Mouse (Mus musculus) T-helper 1 cell (primary cell): Measurements from ENCODE around the gene Fbh1.
"Not testable (repeated sequence)": the region's sequence is repeated elsewhere in the genome, so short reads cannot be mapped to it uniquely, and the experiment has no call there.

Source experiments
- in situ Hi-C: fragments of 300-600 bp; cut with MboI, MseI; formaldehyde crosslinking; loops from one replicate; pipeline ENCODE4 v1.15.1; 2025; ENCODE audit warnings: high pct_unique_total_duplicates

Gene Fbh1

DNA sequence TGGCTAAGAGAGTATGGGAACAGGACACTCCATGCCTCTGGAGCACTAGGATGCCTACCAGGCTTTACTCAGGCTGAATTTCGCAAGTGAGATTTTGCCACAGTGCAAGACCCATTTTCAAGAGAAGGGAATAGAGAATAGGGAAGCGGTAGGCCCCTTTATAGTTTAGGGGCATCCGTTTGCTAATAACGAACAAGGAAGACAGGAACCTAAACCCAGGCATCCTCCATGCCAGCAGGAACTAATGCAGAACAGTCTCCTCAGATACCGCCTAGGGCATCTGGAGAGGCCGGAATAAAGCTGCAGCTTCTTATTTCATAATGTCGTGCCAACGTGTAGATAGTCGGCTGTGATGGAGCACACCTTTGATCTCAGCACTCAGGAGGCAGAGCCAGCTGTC is 54.8 kb downstream of the Fbh1 start:
- in situ Hi-C loops: no loop called here

GRCm38 (mm10) chr2:11718573-11718972 is 58.8 kb downstream of the Fbh1 start:
- in situ Hi-C loops: no loop called here

DNA sequence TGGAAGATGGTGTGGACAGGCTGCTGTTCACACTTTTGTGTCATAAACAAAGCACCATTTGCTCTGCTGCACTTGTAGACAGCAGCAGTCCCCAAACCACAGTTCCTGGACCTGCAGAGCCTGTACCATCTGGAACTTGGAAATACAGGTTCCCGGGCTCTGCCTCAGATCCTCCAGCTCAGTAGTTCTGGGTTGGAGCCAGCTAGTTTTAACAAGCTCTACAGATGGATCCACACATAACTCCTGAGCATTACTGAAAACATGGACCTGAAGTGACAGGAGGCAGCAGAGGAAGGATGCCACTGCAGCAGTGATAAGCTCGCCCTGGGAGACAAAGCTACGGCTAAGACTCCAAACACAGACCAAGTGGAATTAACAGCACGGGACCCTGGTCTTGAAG is 62.8 kb downstream of the Fbh1 start:
- in situ Hi-C loops: no loop called here

DNA sequence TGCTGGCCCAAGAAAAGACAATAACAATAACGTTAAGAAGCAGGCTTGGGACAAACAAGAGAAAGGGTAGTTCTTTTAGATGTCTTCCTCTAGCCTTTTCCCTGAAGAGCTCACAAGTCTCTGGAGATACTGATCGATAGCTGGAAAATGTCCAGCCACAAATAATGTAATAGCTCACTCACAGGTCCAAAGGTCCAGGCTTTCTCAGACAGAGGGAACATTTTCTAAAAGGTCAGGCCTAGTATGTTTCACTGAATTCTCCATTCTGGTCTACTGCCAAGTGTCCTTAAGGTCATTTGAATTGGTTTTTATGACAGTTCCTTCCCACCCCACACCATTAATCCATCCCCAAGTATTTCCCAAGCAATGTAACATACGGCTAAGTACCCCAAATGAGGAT is 64.4 kb downstream of the Fbh1 start:
- in situ Hi-C loops: no loop called here

- in situ Hi-C loops: no loop called here
Observed at GRCm38 (mm10) chr2:11712483-11712990, 64.8 kb downstream of the Fbh1 start.

DNA sequence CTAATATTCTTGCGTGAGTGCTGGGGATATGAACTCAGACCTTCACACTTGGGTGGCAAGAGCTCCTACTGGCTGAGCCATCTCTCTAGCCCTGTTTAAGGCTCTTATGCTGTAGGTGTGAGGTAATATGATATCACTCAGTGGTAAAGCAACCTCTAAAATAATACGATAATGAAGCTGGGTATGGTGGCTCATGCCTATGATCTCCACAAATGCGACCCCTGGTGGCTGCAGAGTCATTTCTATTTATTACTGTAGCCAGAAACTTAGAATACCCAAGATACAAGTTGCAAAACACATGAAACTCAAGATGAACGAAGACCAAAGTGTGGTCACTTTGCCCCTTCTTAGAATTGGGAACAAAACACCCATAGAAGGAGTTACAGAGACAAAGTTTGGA is 67.3 kb downstream of the Fbh1 start:
- in situ Hi-C loops: not testable (repeated sequence)

GRCm38 (mm10) chr2:11708538-11708937 is 68.8 kb downstream of the Fbh1 start:
- in situ Hi-C loops: loop anchor here (10.0 kb wide), 1 partner anchor 1566 kb away; the partner anchor contains the start of gene Rsu1

DNA sequence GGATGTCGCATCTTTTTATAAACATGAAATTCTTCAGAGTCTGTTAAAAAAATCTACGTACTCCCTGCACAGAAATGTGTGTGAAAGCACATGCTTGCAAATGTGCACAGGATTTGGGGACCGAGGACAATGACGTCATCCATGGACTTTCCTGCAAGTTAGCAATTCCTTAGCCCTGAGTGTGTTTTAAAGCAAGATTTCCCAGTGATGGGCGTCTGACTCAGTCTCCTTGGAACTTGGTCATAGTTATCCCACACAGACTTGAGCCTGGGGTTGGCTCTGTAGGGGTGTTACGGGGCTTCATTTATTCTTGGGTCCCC is 70.7 kb downstream of the Fbh1 start:
- in situ Hi-C loops: loop anchor here (10.0 kb wide), 1 partner anchor 1568 kb away; the partner anchor contains the start of gene Rsu1

DNA sequence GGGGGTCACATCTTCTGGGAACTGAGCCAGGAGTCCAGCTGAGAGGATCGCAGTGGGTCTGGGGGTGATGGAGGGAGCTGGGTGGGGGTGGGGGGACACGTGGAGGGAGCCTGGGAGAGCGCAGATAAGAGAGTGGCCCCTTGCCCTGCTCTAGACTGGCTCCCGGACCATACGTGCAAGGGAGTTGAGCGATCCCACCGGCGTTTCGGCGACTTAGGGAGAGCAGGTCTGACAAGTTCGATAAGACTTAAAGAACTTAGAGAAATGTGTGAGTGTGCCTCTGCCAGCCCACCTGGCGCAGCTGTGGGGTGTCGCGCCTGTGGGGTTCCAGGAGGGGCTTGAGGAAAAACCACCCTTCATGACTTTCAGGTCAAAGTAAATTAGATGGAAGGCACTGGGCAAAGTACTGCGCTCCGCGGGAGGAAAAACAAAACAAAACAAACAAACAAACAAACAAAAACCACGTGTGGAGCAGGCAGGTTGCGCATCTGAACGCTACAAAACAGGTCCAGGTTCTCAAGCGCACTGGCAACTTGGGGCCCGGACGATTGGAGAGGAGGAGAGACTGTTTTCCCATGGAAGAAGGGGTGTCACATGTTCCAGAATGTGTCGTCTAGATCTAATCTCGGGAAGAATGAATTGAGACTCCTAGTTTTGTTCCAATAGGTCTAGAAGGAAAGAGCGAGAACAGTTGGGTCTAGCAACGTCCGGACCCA is 71.2 kb downstream of the Fbh1 start:
- in situ Hi-C loops: loop anchor here (10.0 kb wide), 1 partner anchor 1569 kb away; the partner anchor contains the start of gene Rsu1

DNA sequence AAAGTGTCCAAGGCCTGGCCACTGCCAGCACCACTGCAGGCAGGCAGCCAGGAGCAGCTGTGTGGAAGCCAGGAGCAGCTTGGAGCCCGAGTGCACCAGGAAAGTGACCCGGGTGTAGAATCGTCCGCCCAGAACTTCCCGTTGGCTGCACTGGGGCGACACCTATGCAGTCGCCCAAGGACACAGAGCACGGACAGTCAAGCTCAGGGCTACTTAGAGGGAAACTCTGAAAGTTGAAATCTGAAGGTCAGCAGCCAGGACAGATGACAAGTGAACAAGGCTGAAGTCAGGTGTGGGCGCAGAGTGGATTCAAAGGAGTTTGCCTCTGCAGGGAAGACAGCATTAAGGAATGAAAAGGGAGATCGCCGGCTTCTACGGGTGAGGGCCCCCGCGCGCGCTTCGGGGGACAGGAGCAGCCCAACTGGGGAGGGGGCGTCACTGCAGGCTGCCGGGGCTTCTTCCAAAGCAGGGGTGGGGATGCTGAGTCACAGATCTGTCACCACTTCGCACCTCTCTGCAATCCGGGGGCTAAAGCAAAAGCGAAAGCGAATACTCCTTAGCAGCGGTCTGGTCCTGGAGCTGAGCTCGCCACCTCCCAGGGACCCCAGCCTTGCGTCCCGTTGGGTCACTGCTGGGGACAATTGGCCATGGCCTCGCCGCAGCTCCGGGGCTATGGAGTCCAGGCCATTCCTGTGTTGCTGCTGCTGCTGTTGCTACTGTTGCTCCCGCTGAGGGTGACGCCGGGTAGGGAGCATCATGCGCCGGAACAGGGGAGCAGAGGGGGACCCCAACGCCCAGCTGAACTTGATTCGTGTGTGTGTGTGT is 72.0 kb downstream of the Fbh1 start, which contains the start of gene Il15ra:
Gene Il15ra, plus strand, starts transcription at position 90 of the 825 bp plus-strand sequence.
- in situ Hi-C loops: loop anchor here (10.0 kb wide), 1 partner anchor 1569 kb away; the partner anchor contains the start of gene Rsu1

DNA sequence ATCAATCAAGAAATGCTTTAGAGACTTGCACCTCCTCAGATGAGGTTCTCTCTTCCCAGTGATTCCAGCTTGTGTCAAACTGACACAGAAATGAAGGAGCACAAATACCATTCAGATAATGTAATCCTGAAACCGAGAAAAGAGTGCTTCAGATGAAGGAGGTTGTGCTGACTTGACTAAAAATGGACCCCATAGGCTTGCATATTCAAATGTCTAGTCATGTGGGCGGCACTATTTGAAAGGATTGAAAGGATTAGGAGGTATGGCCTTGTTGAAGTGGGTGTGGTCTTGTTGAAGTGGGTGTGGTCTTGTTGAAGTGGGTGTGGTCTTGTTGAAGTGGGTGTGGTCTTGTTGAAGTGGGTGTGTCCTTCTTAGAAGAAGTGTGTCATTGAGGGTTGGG is 77.5 kb downstream of the Fbh1 start:
- in situ Hi-C loops: loop anchor here (10.0 kb wide), 1 partner anchor 1575 kb away; the partner anchor contains the start of gene Rsu1

DNA sequence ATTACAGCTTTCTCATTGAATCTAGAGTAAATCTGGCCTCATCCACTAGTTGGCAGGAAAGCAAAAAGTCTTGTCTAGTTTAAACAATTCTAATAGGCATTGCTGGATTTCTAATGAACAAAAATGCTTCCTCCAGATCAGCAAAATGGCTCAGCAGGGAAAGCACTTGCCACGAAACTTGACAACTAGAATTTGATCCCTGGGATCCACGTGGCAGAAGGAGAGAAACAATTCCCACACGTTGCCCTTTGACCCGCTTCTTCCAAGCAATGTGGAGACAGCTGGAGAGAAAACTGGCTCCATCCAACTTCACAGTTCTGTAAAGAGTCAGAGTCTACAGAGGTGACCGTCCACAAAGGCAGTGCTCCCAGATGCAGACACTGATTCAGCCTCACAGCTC is 78.4 kb downstream of the Fbh1 start:
- in situ Hi-C loops: no loop called here

- in situ Hi-C loops: no loop called here
Observed at GRCm38 (mm10) chr2:11695867-11696266, 81.5 kb downstream of the Fbh1 start.

GRCm38 (mm10) chr2:11694104-11694503 is 83.3 kb downstream of the Fbh1 start:
- in situ Hi-C loops: no loop called here

DNA sequence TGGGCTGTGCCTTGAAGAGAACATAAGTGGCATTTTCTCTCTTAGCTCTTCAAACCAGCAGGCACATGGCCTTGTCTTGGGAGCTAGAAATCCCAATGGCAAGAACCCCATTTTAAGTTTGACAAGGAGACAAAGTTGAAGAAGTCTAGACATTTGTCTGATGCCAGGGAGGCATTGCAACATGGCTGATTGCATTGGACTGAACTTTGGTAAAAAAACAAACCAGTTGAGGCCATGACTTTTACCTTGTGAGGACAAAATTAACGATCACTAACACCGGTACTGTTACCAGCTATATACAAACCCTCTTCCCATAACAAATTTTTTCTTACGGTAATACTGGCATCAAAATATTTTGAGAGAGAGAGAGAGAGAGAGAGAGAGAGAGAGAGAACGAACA is 84.0 kb downstream of the Fbh1 start:
- in situ Hi-C loops: no loop called here
